Mouse (Mus musculus): Measurements from ENCODE around the gene Nemp1. TPM values are rescaled to one million over a fixed set of nuclear protein-coding genes. Genes with fewer than 3 reads are reported as not detected.

The Nemp1 gene
- total RNA-seq, 1 experiment: 23.6 TPM

DNA sequence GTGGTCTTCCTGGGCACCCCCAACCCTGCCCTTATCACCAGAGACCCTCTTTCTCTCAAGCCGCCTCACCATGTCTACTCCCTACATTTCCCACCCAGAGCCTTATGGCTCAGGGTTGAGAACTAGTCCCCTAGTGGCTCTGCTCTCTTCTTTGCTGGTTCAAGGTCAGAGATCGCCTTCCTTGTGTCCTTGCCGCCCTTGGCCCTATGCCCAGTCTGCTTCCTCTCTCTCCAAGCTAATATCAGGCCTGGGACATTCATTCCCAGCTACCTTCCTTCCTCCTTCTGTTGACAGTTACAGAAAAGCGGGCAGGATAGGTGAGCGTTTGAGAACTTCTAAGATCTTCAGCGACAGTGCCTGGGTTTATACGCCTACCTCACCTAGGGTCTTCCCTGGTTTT lies 41.0 kb downstream of the Nemp1 start:
- no peak for DNase-seq (ENCODE audit: low read depth, low spot score)
- Histone ChIP-seq H3K4me1 (ENCODE audit: control insufficient read depth in 2 of 2, insufficient read depth in 2 of 2, low read length in 2 of 2, poor library complexity in 1 of 2) (peaks cover 0 to 13% of the 10 kb centered on the region in 2 experiments; a peak in 2 of 4 replicates), H3K9ac (ENCODE audit: insufficient read depth, low read depth, low read length, poor library complexity, severe bottlenecking) (no peak overlapping the region), H3K9me3 (ENCODE audit: control insufficient read depth, insufficient read depth, low read depth, low read length) (no peaks in the 10 kb centered on the region), H3K4me3 (ENCODE audit: insufficient read depth in 1 of 2, low read depth in 1 of 2, low read length in 2 of 2, poor library complexity in 1 of 2, severe bottlenecking in 1 of 2) (no peak overlapping the region), H3K36me3 (ENCODE audit: control insufficient read depth, insufficient read depth, low read length, poor library complexity, severe bottlenecking) (no peaks in the 10 kb centered on the region), H3K27ac (ENCODE audit: insufficient read depth, low read depth, low read length, poor library complexity, severe bottlenecking) (no peak overlapping the region)
- in situ Hi-C loops (cut with MboI; ENCODE audit: low sequenced_read_pairs in 2 of 2, unreplicated experiment in 2 of 2): no loop called here
- TF ChIP-seq HCFC1 (IDR thresholded peaks at IDR 0.05; ENCODE audit: borderline replicate concordance, insufficient read depth, low read length): no peak

- Histone ChIP-seq H3K27ac (ENCODE audit: insufficient read depth, low read depth, low read length, poor library complexity, severe bottlenecking) (no peak overlapping the region), H3K4me1 (ENCODE audit: control insufficient read depth in 2 of 2, insufficient read depth in 2 of 2, low read length in 2 of 2, poor library complexity in 1 of 2) (peaks cover 0 to 13% of the 10 kb centered on the region in 2 experiments; a peak in 2 of 4 replicates), H3K9ac (ENCODE audit: insufficient read depth, low read depth, low read length, poor library complexity, severe bottlenecking) (no peak overlapping the region), H3K36me3 (ENCODE audit: control insufficient read depth, insufficient read depth, low read length, poor library complexity, severe bottlenecking) (no peaks in the 10 kb centered on the region), H3K9me3 (ENCODE audit: control insufficient read depth, insufficient read depth, low read depth, low read length) (no peaks in the 10 kb centered on the region), H3K4me3 (ENCODE audit: insufficient read depth in 1 of 2, low read depth in 1 of 2, low read length in 2 of 2, poor library complexity in 1 of 2, severe bottlenecking in 1 of 2) (no peak overlapping the region)
- DNase-seq (ENCODE audit: low read depth, low spot score): no peak
- in situ Hi-C loops (cut with MboI; ENCODE audit: low sequenced_read_pairs in 2 of 2, unreplicated experiment in 2 of 2): no loop called here
- TF ChIP-seq ZNF384 (IDR thresholded peaks at IDR 0.05; ENCODE audit: low read depth, low read length) (no peak), HCFC1 (IDR thresholded peaks at IDR 0.05; ENCODE audit: borderline replicate concordance, insufficient read depth, low read length) (no peak), ZC3H11A (IDR thresholded peaks at IDR 0.05; ENCODE audit: borderline replicate concordance, low read depth, low read length) (no peak), MAFK (IDR thresholded peaks at IDR 0.05; ENCODE audit: insufficient read depth, low read depth, low read length) (no peak), CHD2 (IDR thresholded peaks at IDR 0.05; ENCODE audit: low read depth, low read length) (no peak)
These were observed 42.2 kb downstream of the Nemp1 start for GRCm38 (mm10) chr10:127708850-127709370.

- H3K4me1 ChIP-seq (ENCODE audit: control insufficient read depth in 2 of 2, insufficient read depth in 2 of 2, low read length in 2 of 2, poor library complexity in 1 of 2): peaks cover 0 to 13% of the 10 kb centered on the region in 2 experiments; a peak in 2 of 4 replicates
- H3K9ac ChIP-seq (ENCODE audit: insufficient read depth, low read depth, low read length, poor library complexity, severe bottlenecking): no peak overlapping the region
- H3K9me3 ChIP-seq (ENCODE audit: control insufficient read depth, insufficient read depth, low read depth, low read length): no peaks in the 10 kb centered on the region
- no peaks in the 10 kb centered on the region for H3K36me3 ChIP-seq (ENCODE audit: control insufficient read depth, insufficient read depth, low read length, poor library complexity, severe bottlenecking)
- TF ChIP-seq MAFK (IDR thresholded peaks at IDR 0.05; ENCODE audit: insufficient read depth, low read depth, low read length) (no peak), HCFC1 (IDR thresholded peaks at IDR 0.05; ENCODE audit: borderline replicate concordance, insufficient read depth, low read length) (no peak), ZNF384 (IDR thresholded peaks at IDR 0.05; ENCODE audit: low read depth, low read length) (no peak), ZC3H11A (IDR thresholded peaks at IDR 0.05; ENCODE audit: borderline replicate concordance, low read depth, low read length) (no peak), CHD2 (IDR thresholded peaks at IDR 0.05; ENCODE audit: low read depth, low read length) (no peak)
- no peak overlapping the region for H3K4me3 ChIP-seq (ENCODE audit: insufficient read depth in 1 of 2, low read depth in 1 of 2, low read length in 2 of 2, poor library complexity in 1 of 2, severe bottlenecking in 1 of 2)
- DNase-seq (ENCODE audit: low read depth, low spot score): no peak
- in situ Hi-C loops (cut with MboI; ENCODE audit: low sequenced_read_pairs in 2 of 2, unreplicated experiment in 2 of 2): no loop called here
- H3K27ac ChIP-seq (ENCODE audit: insufficient read depth, low read depth, low read length, poor library complexity, severe bottlenecking): no peak overlapping the region
These were observed 43.6 kb downstream of the Nemp1 start for GRCm38 (mm10) chr10:127710331-127710730.

- in situ Hi-C loops (cut with MboI; ENCODE audit: low sequenced_read_pairs in 2 of 2, unreplicated experiment in 2 of 2): no loop called here
- Histone ChIP-seq H3K4me1 (ENCODE audit: control insufficient read depth in 2 of 2, insufficient read depth in 2 of 2, low read length in 2 of 2, poor library complexity in 1 of 2) (peaks cover 2 to 7% of the 10 kb centered on the region in 2 experiments; a peak in 1 of 4 replicates), H3K27ac (ENCODE audit: insufficient read depth, low read depth, low read length, poor library complexity, severe bottlenecking) (no peak overlapping the region)
These were observed 46.0 kb downstream of the Nemp1 start for GRCm38 (mm10) chr10:127712736-127713135.

More at GRCm38 (mm10) chr10:127712736-127713135, 46.0 kb downstream of the Nemp1 start:
- Histone ChIP-seq H3K36me3 (ENCODE audit: control insufficient read depth, insufficient read depth, low read length, poor library complexity, severe bottlenecking) (no peaks in the 10 kb centered on the region), H3K4me3 (ENCODE audit: insufficient read depth in 1 of 2, low read depth in 1 of 2, low read length in 2 of 2, poor library complexity in 1 of 2, severe bottlenecking in 1 of 2) (no peak overlapping the region), H3K9ac (ENCODE audit: insufficient read depth, low read depth, low read length, poor library complexity, severe bottlenecking) (no peak overlapping the region), H3K9me3 (ENCODE audit: control insufficient read depth, insufficient read depth, low read depth, low read length) (no peaks in the 10 kb centered on the region)
- no peak for DNase-seq (ENCODE audit: low read depth, low spot score)
- TF ChIP-seq MAFK (IDR thresholded peaks at IDR 0.05; ENCODE audit: insufficient read depth, low read depth, low read length): no peak
- no peak for TF ChIP-seq ZNF384 (IDR thresholded peaks at IDR 0.05; ENCODE audit: low read depth, low read length)
- TF ChIP-seq ZC3H11A (IDR thresholded peaks at IDR 0.05; ENCODE audit: borderline replicate concordance, low read depth, low read length): no peak
- TF ChIP-seq CHD2 (IDR thresholded peaks at IDR 0.05; ENCODE audit: low read depth, low read length): no peak
- TF ChIP-seq HCFC1 (IDR thresholded peaks at IDR 0.05; ENCODE audit: borderline replicate concordance, insufficient read depth, low read length): no peak
